Mouse (Mus musculus) heart, postnatal 0 days (tissue): ENCODE results near the gene Tbrg4.

Source experiments
- CTCF ChIP-seq: IDR thresholded peaks from 2 replicates; pipeline ENCODE4 v1.5.1; 2016; ENCODE audit warnings: antibody characterized with exemption, control low read depth, low read depth
- EP300 ChIP-seq: IDR thresholded peaks from 2 replicates; pipeline ENCODE4 v1.6.1; 2016; ENCODE audit warnings: antibody characterized with exemption, low read depth

DNA sequence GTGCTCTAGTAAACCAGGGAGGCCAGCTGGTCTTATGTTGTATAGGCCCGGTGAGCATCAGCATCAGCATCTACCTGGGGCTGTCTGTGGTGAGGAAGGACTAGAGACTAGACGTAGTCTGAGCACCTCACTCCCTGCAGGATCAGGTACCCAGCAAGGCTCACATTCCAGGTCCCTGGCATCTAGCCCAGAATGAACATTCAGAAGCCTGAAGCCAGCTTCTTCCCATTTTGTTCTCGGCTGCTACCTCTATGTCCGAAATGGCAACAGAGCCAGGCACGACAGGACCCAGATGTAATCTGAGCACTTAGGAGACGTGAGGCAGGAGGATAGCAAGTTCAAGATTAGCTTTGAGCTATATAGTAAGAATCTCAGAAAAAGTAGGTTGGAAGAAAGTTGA lies 31.0 kb downstream of the Tbrg4 start:
- TF ChIP-seq CTCF: no peak
- no peak for TF ChIP-seq EP300
